Mouse (Mus musculus): ENCODE data around the gene Sned1. TPM values are rescaled to one million over a fixed set of nuclear protein-coding genes. Genes with fewer than 3 reads are reported as not detected.
A peak's percentile ranks its signal among the peaks of the same experiment; 100 is the strongest.

Gene Sned1
- polyA plus RNA-seq, 1 experiment from 2014 or later: 5.1 TPM

DNA sequence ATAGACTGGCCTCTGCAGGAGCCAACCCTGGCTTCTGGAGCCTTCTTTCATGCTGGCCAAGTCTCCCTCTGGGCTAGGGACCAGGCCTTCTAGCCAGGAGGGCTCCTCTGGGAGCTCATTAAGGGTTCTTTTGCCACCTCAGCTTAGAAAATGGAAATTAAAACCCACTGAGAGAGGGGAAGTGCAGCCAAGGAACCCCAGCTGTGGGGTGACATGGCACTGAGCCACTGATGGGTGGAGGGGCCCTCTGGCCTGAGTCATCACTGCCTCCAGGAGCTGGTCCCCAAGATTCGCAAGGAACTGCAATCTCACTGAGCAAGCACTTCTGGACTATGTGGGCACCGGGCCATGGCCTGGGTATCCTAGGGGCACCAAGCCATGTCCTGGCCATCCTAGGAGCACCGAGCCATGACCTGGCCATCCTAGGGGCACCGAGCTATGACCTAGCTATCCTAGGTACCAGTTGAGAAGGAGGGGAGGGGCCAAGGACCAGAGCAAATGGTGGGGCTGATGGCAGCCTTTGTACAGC is 28.0 kb upstream of the Sned1 start:
- Histone ChIP-seq H3K36me3 (ENCODE audit: insufficient read depth, low read length) (no peaks in the 10 kb centered on the region), H3K27me3 (ENCODE audit: insufficient read depth, low read length) (no peaks in the 10 kb centered on the region), H3K27ac (no peak overlapping the region), H3K4me2 (ENCODE audit: low read length) (no peak overlapping the region), H3K4me3 (replicated peaks; ENCODE audit: low read depth, low read length) (no peak overlapping the region), H3K9ac (ENCODE audit: low read depth, low read length) (no peak overlapping the region), H3K4me1 (replicated peaks; ENCODE audit: insufficient read depth, low read length) (peaks cover 21% of the 10 kb centered on the region), H3K9me3 (replicated peaks; ENCODE audit: low read length) (no peaks in the 10 kb centered on the region)
- TF ChIP-seq CTCF (IDR thresholded peaks at IDR 0.05; ENCODE audit: low read depth): no peak
- DNase-seq (ENCODE audit: low spot score): no peak
- ATAC-seq (replicated peaks; ENCODE audit: low FRiP score, low read depth): no peak
- 66% methylated on average over 4 of the region's 4 CpGs for WGBS

DNA sequence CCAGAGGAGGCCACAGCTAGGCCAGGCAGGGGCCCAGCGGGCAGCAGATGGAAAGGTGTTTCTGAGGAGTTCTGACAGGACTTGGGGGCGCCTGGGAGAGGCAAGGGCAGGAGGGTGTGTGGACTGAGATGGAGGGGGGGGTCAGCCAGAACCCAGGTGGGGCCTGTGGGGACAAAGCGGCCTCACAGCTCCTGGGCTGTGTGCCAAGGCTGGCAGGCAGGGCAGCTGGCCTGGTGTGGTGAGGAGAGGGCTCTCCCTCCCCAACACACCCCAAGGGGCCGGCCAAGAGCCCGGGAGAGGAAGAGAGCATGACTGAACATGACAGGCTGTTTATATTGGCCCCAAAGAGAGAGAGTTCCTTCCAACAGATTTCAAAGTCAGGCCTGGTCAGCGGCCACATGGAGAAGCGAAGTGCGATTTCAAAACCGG is 25.4 kb upstream of the Sned1 start:
- WGBS: 12% methylated on average over 9 of the region's 9 CpGs
- H3K4me1 ChIP-seq (replicated peaks; ENCODE audit: insufficient read depth, low read length): peaks cover 21% of the 10 kb centered on the region
- peak overlapping the region; percentile 43 for H3K27ac ChIP-seq
- no peak overlapping the region for H3K4me3 ChIP-seq (replicated peaks; ENCODE audit: low read depth, low read length)
- H3K27me3 ChIP-seq (ENCODE audit: insufficient read depth, low read length): no peaks in the 10 kb centered on the region
- no peaks in the 10 kb centered on the region for H3K36me3 ChIP-seq (ENCODE audit: insufficient read depth, low read length)
- DNase-seq (ENCODE audit: low spot score) (peak; percentile 91), ATAC-seq (replicated peaks; ENCODE audit: low FRiP score, low read depth) (peak; percentile 40; the same call in 1 of the 2 replicates)
- H3K9me3 ChIP-seq (replicated peaks; ENCODE audit: low read length): no peaks in the 10 kb centered on the region
- no peak overlapping the region for H3K4me2 ChIP-seq (ENCODE audit: low read length)
- H3K9ac ChIP-seq (ENCODE audit: low read depth, low read length): 0 out of 2 replicates have a peak overlapping the region, but pooled peaks have one; percentile 23
- no peak for TF ChIP-seq CTCF (IDR thresholded peaks at IDR 0.05; ENCODE audit: low read depth)

DNA sequence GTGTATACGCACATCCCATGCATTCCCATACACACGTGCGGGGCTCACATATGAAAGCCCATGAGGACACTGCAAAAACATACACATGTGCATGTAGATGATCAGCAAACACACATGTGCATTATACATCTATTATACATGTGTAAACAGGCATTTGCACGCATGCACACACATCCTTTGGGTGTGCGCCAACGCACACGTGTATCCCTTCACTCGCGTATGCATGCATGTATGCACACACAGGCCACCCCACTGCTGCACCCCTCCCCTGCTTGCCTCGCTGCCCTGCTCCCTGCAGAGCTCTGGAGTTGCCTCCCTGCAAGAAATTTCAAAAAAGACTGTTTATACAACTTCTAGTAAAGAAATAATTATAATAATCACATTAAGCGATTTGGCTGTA is 24.6 kb upstream of the Sned1 start:
- WGBS: 70% methylated on average over 11 of the region's 11 CpGs
- ATAC-seq (replicated peaks; ENCODE audit: low FRiP score, low read depth) (no peak), DNase-seq (ENCODE audit: low spot score) (no peak)

DNA sequence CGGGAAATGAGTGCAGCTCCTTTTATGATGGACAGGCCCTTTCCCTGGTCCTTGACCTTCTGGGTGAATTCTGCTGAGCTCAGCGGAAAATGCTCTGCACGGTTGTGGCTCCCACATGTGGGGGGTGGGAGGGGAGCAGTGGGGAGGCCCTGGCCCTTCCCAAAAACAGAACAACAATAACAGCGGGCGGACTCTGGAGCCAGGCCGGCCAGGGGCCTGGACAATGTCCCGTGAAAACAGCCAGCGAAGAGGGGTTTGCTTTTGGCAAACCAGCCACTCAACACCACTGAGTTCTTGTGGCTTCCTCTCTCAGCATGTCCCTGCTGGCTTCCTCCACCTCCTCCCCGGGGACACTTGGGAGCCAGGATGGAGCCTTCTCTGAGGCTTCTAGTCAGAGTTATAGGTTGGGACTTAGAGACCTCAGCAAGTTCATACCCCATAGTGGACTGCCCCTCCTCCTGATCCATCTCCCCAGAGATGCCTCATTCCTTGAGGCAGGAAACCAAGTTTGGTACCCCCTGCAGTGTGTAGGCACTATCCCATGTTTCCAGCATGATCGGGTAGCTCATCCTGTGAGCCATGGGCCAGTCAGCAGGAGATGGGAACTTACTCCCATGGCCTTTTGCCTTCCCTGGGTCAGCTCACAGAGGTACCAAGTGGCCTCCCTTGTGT is 24.0 kb upstream of the Sned1 start:
- Histone ChIP-seq H3K9ac (ENCODE audit: low read depth, low read length) (no peak overlapping the region), H3K4me1 (replicated peaks; ENCODE audit: insufficient read depth, low read length) (peaks cover 21% of the 10 kb centered on the region)

More for the DNA sequence above, 24.6 kb upstream of the Sned1 start:
- Histone ChIP-seq H3K9me3 (replicated peaks; ENCODE audit: low read length) (no peaks in the 10 kb centered on the region), H3K9ac (ENCODE audit: low read depth, low read length) (no peak overlapping the region), H3K36me3 (ENCODE audit: insufficient read depth, low read length) (no peaks in the 10 kb centered on the region), H3K4me1 (replicated peaks; ENCODE audit: insufficient read depth, low read length) (peaks cover 21% of the 10 kb centered on the region), H3K27me3 (ENCODE audit: insufficient read depth, low read length) (no peaks in the 10 kb centered on the region), H3K4me3 (replicated peaks; ENCODE audit: low read depth, low read length) (no peak overlapping the region), H3K27ac (peak overlapping the region; percentile 43), H3K4me2 (ENCODE audit: low read length) (no peak overlapping the region)
- TF ChIP-seq CTCF (IDR thresholded peaks at IDR 0.05; ENCODE audit: low read depth): no peak

GRCm38 (mm10) chr1:93212441-93212840 is 23.2 kb upstream of the Sned1 start:
- Histone ChIP-seq H3K27ac (peak overlapping the region; percentile 43; the same call in 1 of the 2 replicates), H3K9me3 (replicated peaks; ENCODE audit: low read length) (no peaks in the 10 kb centered on the region), H3K36me3 (ENCODE audit: insufficient read depth, low read length) (no peaks in the 10 kb centered on the region), H3K9ac (ENCODE audit: low read depth, low read length) (no peak overlapping the region), H3K4me1 (replicated peaks; ENCODE audit: insufficient read depth, low read length) (peaks cover 21% of the 10 kb centered on the region), H3K4me2 (ENCODE audit: low read length) (no peak overlapping the region), H3K4me3 (replicated peaks; ENCODE audit: low read depth, low read length) (no peak overlapping the region), H3K27me3 (ENCODE audit: insufficient read depth, low read length) (no peaks in the 10 kb centered on the region)
- ATAC-seq (replicated peaks; ENCODE audit: low FRiP score, low read depth) (no peak), DNase-seq (ENCODE audit: low spot score) (no peak)
- 78% methylated on average over 7 of the region's 7 CpGs for WGBS
- no peak for TF ChIP-seq CTCF (IDR thresholded peaks at IDR 0.05; ENCODE audit: low read depth)

More for the DNA sequence above, 24.0 kb upstream of the Sned1 start:
- peak; percentile 24; the same call in 1 of the 2 replicates for ATAC-seq (replicated peaks; ENCODE audit: low FRiP score, low read depth)
- DNase-seq (ENCODE audit: low spot score): peak; percentile 66
- Histone ChIP-seq H3K27me3 (ENCODE audit: insufficient read depth, low read length) (no peaks in the 10 kb centered on the region), H3K4me2 (ENCODE audit: low read length) (no peak overlapping the region), H3K9me3 (replicated peaks; ENCODE audit: low read length) (no peaks in the 10 kb centered on the region), H3K27ac (peak overlapping the region; percentile 43), H3K36me3 (ENCODE audit: insufficient read depth, low read length) (no peaks in the 10 kb centered on the region), H3K4me3 (replicated peaks; ENCODE audit: low read depth, low read length) (no peak overlapping the region)
- TF ChIP-seq CTCF (IDR thresholded peaks at IDR 0.05; ENCODE audit: low read depth): no peak
- WGBS: 23% methylated on average over 8 of the region's 10 CpGs

GRCm38 (mm10) chr1:93214612-93215011 is 21.0 kb upstream of the Sned1 start:
- DNase-seq (ENCODE audit: low spot score) (no peak), ATAC-seq (replicated peaks; ENCODE audit: low FRiP score, low read depth) (no peak)
- Histone ChIP-seq H3K9me3 (replicated peaks; ENCODE audit: low read length) (no peaks in the 10 kb centered on the region), H3K4me1 (replicated peaks; ENCODE audit: insufficient read depth, low read length) (peaks cover 21% of the 10 kb centered on the region), H3K36me3 (ENCODE audit: insufficient read depth, low read length) (no peaks in the 10 kb centered on the region), H3K4me3 (replicated peaks; ENCODE audit: low read depth, low read length) (no peak overlapping the region), H3K4me2 (ENCODE audit: low read length) (no peak overlapping the region), H3K9ac (ENCODE audit: low read depth, low read length) (no peak overlapping the region), H3K27ac (no peak overlapping the region), H3K27me3 (ENCODE audit: insufficient read depth, low read length) (no peaks in the 10 kb centered on the region)
- 46% methylated on average over 5 of the region's 5 CpGs for WGBS
- no peak for TF ChIP-seq CTCF (IDR thresholded peaks at IDR 0.05; ENCODE audit: low read depth)

Data from kidney, postnatal 0 days (tissue).